Mouse (Mus musculus) right cerebral cortex, postnatal 4 days (tissue): Measurements from ENCODE around the gene Nlgn1.
A peak's percentile ranks its signal among the peaks of the same experiment; 100 is the strongest.

Experiments
- DNase-seq: peaks from one replicate; pipeline ENCODE4 v3.0.0-alpha.2; 2022

Nlgn1 gene

GRCm38 (mm10) chr3:26332400-26333238 lies at the start of gene Nlgn1:
Gene Nlgn1 (minus strand): TSS chr3:26332460.
- no peak for DNase-seq

GRCm38 (mm10) chr3:26378272-26378671 lies 46.0 kb upstream of the Nlgn1 start:
- no peak for DNase-seq

- DNase-seq, result no peak
Observed at GRCm38 (mm10) chr3:26355082-26355481, 22.8 kb upstream of the Nlgn1 start.

GRCm38 (mm10) chr3:26354483-26355030 lies 22.3 kb upstream of the Nlgn1 start:
- peak; percentile 11 for DNase-seq

GRCm38 (mm10) chr3:26337495-26337894 lies 5.2 kb upstream of the Nlgn1 start:
- DNase-seq, result peak; percentile 20

GRCm38 (mm10) chr3:26333239-26333811 lies 1.1 kb upstream of the Nlgn1 start:
- DNase-seq, result peak; percentile 56

- peak; percentile 67 for DNase-seq
Observed at GRCm38 (mm10) chr3:26331177-26332061, 841 bp downstream of the Nlgn1 start.

- no peak for DNase-seq
Observed at GRCm38 (mm10) chr3:26330863-26331176, 1.4 kb downstream of the Nlgn1 start.

GRCm38 (mm10) chr3:26330019-26330418 lies 2.2 kb downstream of the Nlgn1 start:
- DNase-seq, result no peak

GRCm38 (mm10) chr3:26324510-26324909 lies 7.8 kb downstream of the Nlgn1 start:
- no peak for DNase-seq

- DNase-seq, result no peak
Observed at GRCm38 (mm10) chr3:26317397-26317796, 14.9 kb downstream of the Nlgn1 start.

- DNase-seq, result no peak
Observed at GRCm38 (mm10) chr3:26297869-26298268, 34.4 kb downstream of the Nlgn1 start.

GRCm38 (mm10) chr3:26270894-26271795 lies 61.1 kb downstream of the Nlgn1 start:
- DNase-seq, result no peak

- no peak for DNase-seq
Observed at GRCm38 (mm10) chr3:26246564-26246963, 85.7 kb downstream of the Nlgn1 start.

- no peak for DNase-seq
Observed at GRCm38 (mm10) chr3:26243274-26243673, 89.0 kb downstream of the Nlgn1 start.

- DNase-seq, result no peak
Observed at GRCm38 (mm10) chr3:26230006-26230405, 102.3 kb downstream of the Nlgn1 start.

GRCm38 (mm10) chr3:26228827-26229226 lies 103.4 kb downstream of the Nlgn1 start:
- no peak for DNase-seq

- DNase-seq, result no peak
Observed at GRCm38 (mm10) chr3:26228172-26228781, 104.0 kb downstream of the Nlgn1 start.

- DNase-seq, result no peak
Observed at GRCm38 (mm10) chr3:26223500-26223899, 108.8 kb downstream of the Nlgn1 start.

- no peak for DNase-seq
Observed at GRCm38 (mm10) chr3:26216231-26216630, 116.0 kb downstream of the Nlgn1 start.

GRCm38 (mm10) chr3:26202702-26203101 lies 129.6 kb downstream of the Nlgn1 start:
- no peak for DNase-seq

GRCm38 (mm10) chr3:26201410-26201809 lies 130.8 kb downstream of the Nlgn1 start:
- no peak for DNase-seq
